Mouse (Mus musculus) MEL (cell line): Measurements from ENCODE around the gene 6330403K07Rik.

Experiments used
- CTCF ChIP-seq, 3 experiments: IDR thresholded peaks in 2 of 3; conservative IDR thresholded peaks in 1 of 3; 2 replicates each; pipeline ENCODE4 v1.5.1; 2011 to 2012; ENCODE audit warnings: low read length in 3 of 3, low read depth in 2 of 3, mild to moderate bottlenecking in 2 of 3, improper control_type of control experiment in 1 of 3, inconsistent platforms in 1 of 3, mixed read lengths in 1 of 3, moderate library complexity in 1 of 3; ENCODE audit not compliant: control insufficient read depth in 1 of 3, insufficient read depth in 1 of 3, poor library complexity in 1 of 3, severe bottlenecking in 1 of 3
- GATA1 ChIP-seq: IDR thresholded peaks from 2 replicates; pipeline ENCODE4 v1.6.1; 2011; ENCODE audit warnings: low read depth, low read length, improper control_type of control experiment
- POLR2A ChIP-seq, 2 experiments: IDR thresholded peaks; 2 replicates each; pipeline ENCODE4 v1.6.1; 2011 to 2012; ENCODE audit warnings: low read length in 2 of 2, mild to moderate bottlenecking in 2 of 2, control low read depth in 1 of 2, improper control_type of control experiment in 1 of 2, low read depth in 1 of 2, moderate library complexity in 1 of 2; ENCODE audit not compliant: control insufficient read depth in 1 of 2, insufficient read depth in 1 of 2, poor library complexity in 1 of 2
- POLR2AphosphoS2 ChIP-seq: IDR thresholded peaks from 2 replicates; pipeline ENCODE4 v1.6.1; 2011; ENCODE audit warnings: low read length, improper control_type of control experiment
- SMC3 ChIP-seq: IDR thresholded peaks from 2 replicates; pipeline ENCODE4 v1.6.1; 2011; ENCODE audit warnings: low read depth, low read length, improper control_type of control experiment
- TAL1 ChIP-seq: IDR thresholded peaks from 2 replicates; pipeline ENCODE4 v1.6.1; 2012; ENCODE audit warnings: mild to moderate bottlenecking, inconsistent platforms, low read length, moderate library complexity, mixed read lengths
- UBTF ChIP-seq: IDR thresholded peaks from 2 replicates; pipeline ENCODE4 v1.6.1; 2012; ENCODE audit warnings: low read depth, mild to moderate bottlenecking, inconsistent platforms, low read length, improper control_type of control experiment, moderate library complexity, borderline replicate concordance; ENCODE audit not compliant: insufficient read depth
- USF1 ChIP-seq: IDR thresholded peaks from 2 replicates; pipeline ENCODE4 v1.6.1; 2014; ENCODE audit warnings: low read depth, mild to moderate bottlenecking, inconsistent platforms, low read length, improper control_type of control experiment, moderate library complexity

GRCm38 (mm10) chr11:71033163-71033761 lies at the start of gene 6330403K07Rik:
- TF ChIP-seq CTCF (IDR thresholded peaks at IDR 0.05 in 2 of 3, conservative IDR thresholded peaks at IDR 0.05 in 1 of 3; ENCODE audit: control insufficient read depth in 1 of 3, insufficient read depth in 1 of 3, low read depth in 2 of 3, low read length in 3 of 3, poor library complexity in 1 of 3, severe bottlenecking in 1 of 3) (no peak), POLR2A (IDR thresholded peaks at IDR 0.05; ENCODE audit: control insufficient read depth in 1 of 2, insufficient read depth in 1 of 2, low read depth in 1 of 2, low read length in 2 of 2, poor library complexity in 1 of 2) (no peak), USF1 (no peak), GATA1 (no peak), POLR2AphosphoS2 (no peak), TAL1 (no peak), UBTF (no peak), SMC3 (no peak)
